Mouse (Mus musculus) T-helper 1 cell (primary cell): Measurements from ENCODE around the gene Clspn.

ENCODE experiments used
- in situ Hi-C: fragments of 300-600 bp; cut with MboI, MseI; formaldehyde crosslinking; loops from one replicate; pipeline ENCODE4 v1.15.1; 2025; ENCODE audit warnings: high pct_unique_total_duplicates

Clspn gene

DNA sequence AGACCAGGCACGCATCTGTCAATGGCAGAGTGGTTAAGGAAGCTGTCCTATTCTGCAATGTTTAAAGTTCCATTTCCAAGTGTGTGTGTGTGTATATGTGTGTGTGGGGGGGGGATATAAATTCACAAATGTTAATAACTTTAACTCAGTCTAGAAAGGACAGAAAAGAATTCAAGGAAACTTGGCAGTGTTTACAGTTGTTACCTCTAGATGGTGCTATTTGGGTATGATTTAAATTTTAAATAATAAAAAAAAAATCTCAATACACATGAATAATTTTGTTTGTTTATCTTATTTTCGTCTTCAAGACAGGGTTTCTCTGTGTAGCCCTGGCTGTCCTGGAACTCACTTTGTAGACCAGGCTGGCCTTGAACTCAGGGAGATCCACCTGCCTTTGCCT lies 75.2 kb downstream of the Clspn start:
- in situ Hi-C loops: loop anchor here (25.0 kb wide), 1 partner anchor 1030 kb away; no protein-coding TSS in a partner anchor

GRCm38 (mm10) chr4:126632668-126633067 lies 75.9 kb downstream of the Clspn start:
- in situ Hi-C loops: loop anchor here (25.0 kb wide), 1 partner anchor 1030 kb away; no protein-coding TSS in a partner anchor

GRCm38 (mm10) chr4:126636330-126636729 lies 79.6 kb downstream of the Clspn start:
- in situ Hi-C loops: loop anchor here (25.0 kb wide), 1 partner anchor 1026 kb away; no protein-coding TSS in a partner anchor

DNA sequence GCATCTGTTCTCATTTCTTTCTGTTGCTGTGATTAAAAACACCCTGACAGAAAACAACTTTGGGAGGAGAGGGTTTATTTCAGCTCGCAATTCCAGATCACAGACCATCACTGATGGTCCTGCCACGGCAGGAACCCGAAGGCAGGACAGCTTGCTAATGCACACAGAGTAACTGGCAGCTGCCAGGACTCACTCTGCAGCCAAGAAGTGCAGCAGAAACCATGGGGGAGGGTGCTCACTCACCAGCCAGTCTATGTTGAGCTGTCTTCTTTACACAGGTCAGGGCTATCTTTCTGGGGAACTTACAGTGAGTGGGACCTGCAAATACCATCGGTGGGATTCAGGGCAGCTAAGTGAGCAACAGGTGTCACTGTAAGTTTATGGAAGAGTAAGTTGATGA lies 80.7 kb downstream of the Clspn start:
- in situ Hi-C loops: loop anchor here (25.0 kb wide), 1 partner anchor 1025 kb away; no protein-coding TSS in a partner anchor

DNA sequence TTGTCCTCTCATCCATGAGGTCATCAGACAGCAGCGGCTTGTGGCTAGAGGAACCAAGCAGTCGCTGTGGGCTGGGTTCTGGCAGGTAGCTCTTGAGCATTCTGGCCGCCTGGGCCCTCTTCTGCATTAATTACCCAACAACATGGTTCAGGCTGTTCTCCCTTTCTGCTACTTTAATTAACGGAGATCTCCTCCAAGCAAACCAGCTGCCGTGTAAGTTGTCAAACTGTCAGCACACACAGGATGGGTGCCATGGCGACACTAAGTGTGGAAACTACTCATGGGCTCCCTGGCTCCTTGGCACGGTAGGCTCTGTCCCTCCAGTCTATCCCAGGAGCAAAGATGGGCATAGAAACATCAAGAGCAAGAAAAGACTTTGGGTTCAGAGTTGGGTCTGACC lies 82.6 kb downstream of the Clspn start:
- in situ Hi-C loops: loop anchor here (25.0 kb wide), 1 partner anchor 1023 kb away; no protein-coding TSS in a partner anchor

GRCm38 (mm10) chr4:126641901-126642300 lies 85.2 kb downstream of the Clspn start:
- in situ Hi-C loops: loop anchor here (25.0 kb wide), 1 partner anchor 1020 kb away; no protein-coding TSS in a partner anchor
